Mouse (Mus musculus): ENCODE measurements around the gene Dock9. TPM values are rescaled to one million over a fixed set of nuclear protein-coding genes. Genes with fewer than 3 reads are reported as not detected.

Dock9 gene
- polyA plus RNA-seq, 1 experiment, result 68.4 TPM

DNA sequence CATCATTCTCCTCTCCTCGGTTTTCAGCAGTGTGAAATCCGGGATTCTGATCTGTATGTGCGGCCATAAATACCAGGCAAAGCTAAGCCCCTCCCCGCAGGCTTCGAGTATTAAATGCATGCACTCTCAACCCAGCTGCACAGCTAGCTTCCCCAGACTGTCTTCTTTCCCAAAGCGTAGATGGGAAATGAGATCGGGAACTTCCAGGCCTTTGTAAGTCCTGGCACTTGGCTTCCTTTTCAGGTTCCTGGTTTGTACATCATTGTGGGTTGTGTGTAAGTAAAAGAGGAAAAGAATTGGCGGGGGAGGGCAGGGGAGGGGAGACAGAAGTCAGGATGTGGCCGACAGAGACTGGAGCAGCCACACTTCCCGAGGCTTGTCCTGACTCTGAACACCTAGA is 119.2 kb downstream of the Dock9 start:
- H3K4me3 ChIP-seq (ENCODE audit: insufficient read depth, low read length), result no peak overlapping the region
- H3K27ac ChIP-seq (ENCODE audit: insufficient read depth, low read length), result no peak overlapping the region
- TF ChIP-seq POLR2A (IDR thresholded peaks at IDR 0.05; ENCODE audit: extremely low read depth, insufficient read depth, low read length) (no peak), CTCF (IDR thresholded peaks at IDR 0.05; ENCODE audit: extremely low read depth, insufficient read depth, low read length) (no peak)
- H3K4me1 ChIP-seq (ENCODE audit: control insufficient read depth, insufficient read depth, low read length), result peaks cover 11% of the 10 kb centered on the region

DNA sequence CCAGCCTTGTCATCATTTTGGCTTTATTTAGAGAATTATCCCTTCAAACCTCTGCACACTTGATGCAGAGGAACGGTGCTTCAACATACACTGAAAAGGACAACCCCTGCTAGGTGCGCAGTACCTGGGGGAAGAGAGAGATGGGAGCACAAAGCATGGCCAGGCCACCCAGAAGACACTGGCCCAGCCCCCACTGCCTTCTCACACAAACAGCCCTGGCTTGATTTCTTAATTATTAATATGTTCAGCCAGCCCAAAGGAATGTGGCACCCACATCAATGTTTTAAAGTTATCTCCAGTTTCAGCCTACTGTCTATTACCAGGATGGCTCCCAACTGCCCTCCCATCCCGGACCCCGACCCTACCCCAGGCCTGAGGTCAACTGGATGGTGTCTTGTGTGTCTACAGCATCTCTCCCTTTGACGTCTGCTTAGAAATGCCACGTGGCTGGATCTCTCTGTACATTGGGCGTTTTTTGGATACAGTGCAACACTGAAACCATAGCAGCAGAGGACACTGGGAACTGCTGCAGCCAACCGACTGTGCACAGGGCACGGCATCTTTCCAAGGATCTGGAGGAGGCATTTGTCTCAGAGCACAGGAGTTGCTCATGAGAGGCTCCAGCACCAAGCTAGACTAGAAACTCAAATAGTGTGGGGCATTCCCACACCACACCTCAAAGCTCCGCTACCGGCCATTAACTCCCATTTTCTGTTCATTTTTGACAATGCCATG is 120.9 kb downstream of the Dock9 start:
- no peak for TF ChIP-seq CTCF (IDR thresholded peaks at IDR 0.05; ENCODE audit: extremely low read depth, insufficient read depth, low read length)
- no peak for TF ChIP-seq POLR2A (IDR thresholded peaks at IDR 0.05; ENCODE audit: extremely low read depth, insufficient read depth, low read length)
- Histone ChIP-seq H3K4me3 (ENCODE audit: insufficient read depth, low read length) (no peak overlapping the region), H3K4me1 (ENCODE audit: control insufficient read depth, insufficient read depth, low read length) (peaks cover 11% of the 10 kb centered on the region), H3K27ac (ENCODE audit: insufficient read depth, low read length) (no peak overlapping the region)

DNA sequence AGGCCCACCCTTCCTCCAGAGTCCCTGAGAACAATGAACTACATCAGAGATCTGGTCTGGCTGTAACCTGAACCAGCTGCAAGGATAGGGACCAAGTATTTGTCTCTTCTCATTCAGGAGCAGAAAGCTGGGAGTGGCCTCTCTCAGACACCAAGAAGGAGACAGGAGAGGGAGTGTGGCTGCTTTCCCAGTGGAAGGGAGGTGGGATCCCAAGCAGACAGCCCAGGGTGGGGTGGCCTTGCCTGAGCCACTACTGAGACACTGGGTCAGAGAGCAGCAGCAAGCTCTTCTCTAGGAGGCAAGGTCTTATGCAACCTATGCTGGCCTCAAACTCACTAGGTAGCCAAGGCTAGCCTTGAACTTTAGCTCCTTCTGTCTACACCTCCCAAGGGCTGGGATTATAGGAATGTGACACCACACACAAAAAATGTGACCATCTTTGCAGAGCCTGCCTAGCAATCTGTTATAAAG is 121.5 kb downstream of the Dock9 start:
- TF ChIP-seq POLR2A (IDR thresholded peaks at IDR 0.05; ENCODE audit: extremely low read depth, insufficient read depth, low read length) (no peak), CTCF (IDR thresholded peaks at IDR 0.05; ENCODE audit: extremely low read depth, insufficient read depth, low read length) (no peak)

DNA sequence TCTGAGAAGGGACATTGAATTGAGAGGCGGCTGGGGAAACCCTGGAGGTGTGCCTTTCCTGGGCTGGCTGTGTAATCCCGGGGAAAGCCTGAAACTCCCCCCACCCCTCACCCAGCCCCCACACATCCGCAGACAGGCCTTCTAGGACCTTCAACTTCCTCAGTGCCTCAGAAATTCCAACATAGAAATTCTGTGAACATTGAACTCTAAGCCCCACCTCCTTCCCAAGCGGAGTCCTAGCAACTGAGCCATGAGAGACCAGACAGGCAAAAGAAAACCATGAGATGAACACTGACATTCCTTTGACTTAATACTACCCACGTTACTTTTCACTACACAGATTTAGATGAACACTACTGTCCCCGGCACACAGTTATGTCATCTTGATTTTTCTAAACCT is 122.1 kb downstream of the Dock9 start:
- Histone ChIP-seq H3K27ac (ENCODE audit: insufficient read depth, low read length) (no peak overlapping the region), H3K4me3 (ENCODE audit: insufficient read depth, low read length) (no peak overlapping the region)
- TF ChIP-seq CTCF (IDR thresholded peaks at IDR 0.05; ENCODE audit: extremely low read depth, insufficient read depth, low read length) (no peak), POLR2A (IDR thresholded peaks at IDR 0.05; ENCODE audit: extremely low read depth, insufficient read depth, low read length) (no peak)

More for the DNA sequence above, 121.5 kb downstream of the Dock9 start:
- no peak overlapping the region for H3K27ac ChIP-seq (ENCODE audit: insufficient read depth, low read length)
- H3K4me3 ChIP-seq (ENCODE audit: insufficient read depth, low read length), result no peak overlapping the region
- H3K4me1 ChIP-seq (ENCODE audit: control insufficient read depth, insufficient read depth, low read length), result peaks cover 11% of the 10 kb centered on the region

DNA sequence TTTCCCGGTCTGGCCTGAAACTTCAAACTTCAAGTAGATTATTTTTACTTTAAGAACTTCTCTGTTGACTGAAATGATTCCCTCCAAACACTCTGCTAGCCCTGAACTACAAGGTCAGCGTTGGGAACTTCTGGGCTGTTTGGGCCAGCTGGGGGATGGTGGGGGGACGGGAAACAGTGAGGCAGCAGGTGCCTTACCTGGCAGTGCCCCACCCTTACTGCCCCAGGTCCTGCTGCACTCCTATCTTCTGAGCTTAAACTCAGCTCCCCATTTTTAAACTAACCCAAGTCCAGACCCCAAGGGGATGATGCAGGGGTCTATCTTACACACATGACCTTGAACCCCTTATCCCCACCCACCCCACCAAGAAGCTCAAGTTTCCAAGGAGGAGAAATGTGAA is 122.5 kb downstream of the Dock9 start:
- no peak overlapping the region for H3K4me3 ChIP-seq (ENCODE audit: insufficient read depth, low read length)
- TF ChIP-seq CTCF (IDR thresholded peaks at IDR 0.05; ENCODE audit: extremely low read depth, insufficient read depth, low read length) (no peak), POLR2A (IDR thresholded peaks at IDR 0.05; ENCODE audit: extremely low read depth, insufficient read depth, low read length) (no peak)
- no peak overlapping the region for H3K27ac ChIP-seq (ENCODE audit: insufficient read depth, low read length)
- peaks cover 17% of the 10 kb centered on the region for H3K4me1 ChIP-seq (ENCODE audit: control insufficient read depth, insufficient read depth, low read length)

More for the DNA sequence above, 122.1 kb downstream of the Dock9 start:
- peaks cover 15% of the 10 kb centered on the region for H3K4me1 ChIP-seq (ENCODE audit: control insufficient read depth, insufficient read depth, low read length)

DNA sequence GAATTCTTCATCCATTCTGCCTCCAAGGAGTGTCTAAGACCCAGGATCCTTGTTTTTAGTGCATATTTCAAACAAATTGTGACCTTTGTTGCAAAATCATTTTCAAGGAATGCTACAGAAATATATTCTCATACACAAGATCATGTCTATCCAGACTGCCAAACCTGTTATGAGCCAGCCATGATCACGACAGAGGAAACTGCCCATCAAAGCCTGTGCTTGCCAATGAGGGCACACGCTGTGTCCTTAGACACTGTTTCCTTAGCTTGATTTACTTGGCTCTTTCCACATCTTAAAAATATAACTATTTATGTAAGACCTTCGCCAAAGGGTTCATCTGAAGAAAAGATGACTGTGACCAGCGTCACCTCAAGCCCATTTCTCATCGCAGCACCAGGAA is 127.6 kb downstream of the Dock9 start:
- no peak overlapping the region for H3K4me3 ChIP-seq (ENCODE audit: insufficient read depth, low read length)
- TF ChIP-seq CTCF (IDR thresholded peaks at IDR 0.05; ENCODE audit: extremely low read depth, insufficient read depth, low read length) (no peak), POLR2A (IDR thresholded peaks at IDR 0.05; ENCODE audit: extremely low read depth, insufficient read depth, low read length) (no peak)
- H3K27ac ChIP-seq (ENCODE audit: insufficient read depth, low read length), result no peak overlapping the region
- peaks cover 8% of the 10 kb centered on the region for H3K4me1 ChIP-seq (ENCODE audit: control insufficient read depth, insufficient read depth, low read length)

DNA sequence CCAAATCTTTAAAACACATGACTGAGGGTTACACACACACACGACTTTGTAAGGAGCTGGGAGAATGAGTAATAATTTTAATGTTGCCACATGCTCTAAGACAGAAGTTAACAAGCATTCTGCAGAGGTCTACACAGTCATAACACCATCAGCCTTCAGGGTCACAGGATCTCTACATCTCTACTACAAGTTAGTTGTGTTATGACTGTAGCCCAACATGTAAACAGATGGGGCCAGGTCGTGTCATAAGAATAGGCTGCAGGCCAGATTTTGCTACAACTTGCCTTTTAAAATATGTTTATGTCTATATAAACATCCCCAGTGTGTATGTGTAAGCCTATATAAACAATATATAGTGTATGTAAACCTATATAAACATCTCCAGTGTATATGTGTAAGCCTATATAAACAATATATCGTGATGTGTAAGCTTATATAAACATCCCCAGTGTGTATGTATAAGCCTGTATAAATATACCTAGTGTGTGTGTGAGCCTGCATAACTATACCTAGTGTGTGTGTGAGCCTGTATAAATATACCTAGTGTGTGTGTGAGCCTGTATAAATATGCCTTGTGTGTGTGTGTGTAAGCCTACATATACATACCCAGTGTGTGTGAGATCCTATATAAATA is 130.9 kb downstream of the Dock9 start:
- TF ChIP-seq POLR2A (IDR thresholded peaks at IDR 0.05; ENCODE audit: extremely low read depth, insufficient read depth, low read length) (no peak), CTCF (IDR thresholded peaks at IDR 0.05; ENCODE audit: extremely low read depth, insufficient read depth, low read length) (no peak)
- no peak overlapping the region for H3K27ac ChIP-seq (ENCODE audit: insufficient read depth, low read length)
- H3K4me3 ChIP-seq (ENCODE audit: insufficient read depth, low read length), result no peak overlapping the region
- H3K4me1 ChIP-seq (ENCODE audit: control insufficient read depth, insufficient read depth, low read length), result peaks cover 10% of the 10 kb centered on the region

DNA sequence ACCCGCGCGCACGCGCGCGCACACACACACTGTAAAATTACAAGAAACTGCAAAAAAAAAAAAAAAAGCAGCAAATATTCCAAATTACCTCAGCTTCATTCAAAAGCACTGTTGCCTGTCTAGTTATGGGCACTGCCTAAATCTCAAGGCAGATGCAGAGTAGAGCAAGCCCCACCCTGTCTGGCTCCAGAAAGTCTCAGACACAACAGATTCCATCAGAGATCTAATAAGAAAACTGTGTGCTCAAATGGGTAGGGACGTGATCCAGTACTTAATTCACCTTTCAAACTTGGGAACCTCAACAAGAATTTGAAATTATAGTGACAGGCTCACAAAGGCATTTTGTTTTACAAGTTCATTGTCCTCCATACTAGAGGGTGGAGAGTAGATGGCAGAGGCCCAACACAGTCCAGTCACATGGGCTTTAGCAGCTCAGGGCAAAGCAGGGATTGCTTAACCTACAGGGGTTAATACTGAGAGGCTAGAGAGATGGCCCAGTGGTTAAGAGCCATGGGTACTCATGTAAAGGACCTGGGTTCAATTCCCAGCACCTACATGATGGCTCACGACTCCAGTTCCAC is 131.9 kb downstream of the Dock9 start:
- Histone ChIP-seq H3K4me1 (ENCODE audit: control insufficient read depth, insufficient read depth, low read length) (peaks cover 7% of the 10 kb centered on the region), H3K4me3 (ENCODE audit: insufficient read depth, low read length) (no peak overlapping the region), H3K27ac (ENCODE audit: insufficient read depth, low read length) (no peak overlapping the region)
- TF ChIP-seq CTCF (IDR thresholded peaks at IDR 0.05; ENCODE audit: extremely low read depth, insufficient read depth, low read length) (no peak), POLR2A (IDR thresholded peaks at IDR 0.05; ENCODE audit: extremely low read depth, insufficient read depth, low read length) (no peak)

DNA sequence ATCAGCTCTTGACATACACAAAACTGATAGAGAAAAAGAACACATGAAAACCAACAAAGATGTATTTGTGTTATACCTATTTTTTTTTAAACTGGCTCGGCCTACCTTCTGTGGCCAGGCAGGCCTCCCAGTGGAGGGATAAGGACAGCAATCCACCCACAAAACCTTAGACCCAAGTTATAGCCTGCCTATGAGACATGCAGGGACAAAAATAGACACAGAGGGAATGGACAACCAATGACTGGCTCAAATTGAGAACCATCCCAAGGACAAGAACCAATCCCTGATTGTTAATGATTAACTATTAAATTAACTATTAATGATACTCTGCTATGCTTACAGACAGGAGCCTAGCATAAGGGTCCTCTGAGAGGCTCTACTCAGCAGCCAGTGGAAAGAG is 133.7 kb downstream of the Dock9 start:
- Histone ChIP-seq H3K27ac (ENCODE audit: insufficient read depth, low read length) (no peak overlapping the region), H3K4me3 (ENCODE audit: insufficient read depth, low read length) (no peak overlapping the region), H3K4me1 (ENCODE audit: control insufficient read depth, insufficient read depth, low read length) (peaks cover 1% of the 10 kb centered on the region; the same call in 1 of the 2 replicates)
- TF ChIP-seq CTCF (IDR thresholded peaks at IDR 0.05; ENCODE audit: extremely low read depth, insufficient read depth, low read length), result no peak
- TF ChIP-seq POLR2A (IDR thresholded peaks at IDR 0.05; ENCODE audit: extremely low read depth, insufficient read depth, low read length), result no peak

Measured in cortical plate, adult 2 months (tissue).